Mouse (Mus musculus): ENCODE data around the gene Rfk. TPM values are rescaled to one million over a fixed set of nuclear protein-coding genes. Genes with fewer than 3 reads are reported as not detected.

The Rfk gene
- total and polyA plus RNA-seq, 3 experiments, result 14.7 to 51.8 (median 34.2) TPM

GRCm38 (mm10) chr19:17372701-17373100 lies 21.1 kb upstream of the Rfk start, which contains the start of gene Gcnt1:
Gcnt1 (minus strand) TSS chr19:17372844.
- dilution Hi-C loops (cut with MboI; ENCODE audit: extremely low pct_ligation_motif_present, extremely low pct_unique_long_range_greater_than_20kb, low sequenced_read_pairs) (no loop called here), in situ Hi-C loops (cut with MboI; ENCODE audit: low pct_ligation_motif_present, low pct_unique_long_range_greater_than_20kb, low sequenced_read_pairs) (no loop called here)
- Histone ChIP-seq H3K27ac (ENCODE audit: insufficient read depth, low read depth) (no peak within 1 kb of the TSS), H3K9me3 (replicated peaks; ENCODE audit: low read length) (no peaks in the 10 kb centered on the region), H3K79me2 (replicated peaks; ENCODE audit: control insufficient read depth, extremely low read depth, insufficient read depth, poor library complexity, severe bottlenecking) (no peaks in the 10 kb centered on the region), H3K9ac (ENCODE audit: insufficient read depth, low read depth) (no peak within 1 kb of the TSS), H3K4me3 (replicated peaks in 1 of 3; ENCODE audit: low read depth in 2 of 3, low read length in 2 of 3, poor library complexity in 1 of 3) (no peak within 1 kb of the TSS), H3K4me2 (ENCODE audit: insufficient read depth, low read depth, poor library complexity, severe bottlenecking) (no peak within 1 kb of the TSS), H3K4me1 (ENCODE audit: control insufficient read depth in 1 of 2, insufficient read depth in 2 of 2) (no peaks in the 10 kb centered on the region), H3K36me3 (replicated peaks in 1 of 2; ENCODE audit: control insufficient read depth in 1 of 2, insufficient read depth in 1 of 2, low read length in 1 of 2) (no peaks in the 10 kb centered on the region), H3K27me3 (replicated peaks) (no peaks in the 10 kb centered on the region)
- DNase-seq (ENCODE audit: extremely low read depth), result no peak
- no peak for TF ChIP-seq SMC3 (IDR thresholded peaks at IDR 0.05; ENCODE audit: low read depth, low read length)
- no peak for TF ChIP-seq CTCF (conservative IDR thresholded peaks at IDR 0.05 in 1 of 2, IDR thresholded peaks at IDR 0.05 in 1 of 2; ENCODE audit: low read depth in 2 of 2, low read length in 2 of 2)
- no peak for TF ChIP-seq NRF1 (IDR thresholded peaks at IDR 0.05; ENCODE audit: low read depth, low read length)
- TF ChIP-seq ZNF384 (IDR thresholded peaks at IDR 0.05; ENCODE audit: low read depth, low read length), result no peak
- no peak for TF ChIP-seq ELF1 (IDR thresholded peaks at IDR 0.05; ENCODE audit: low read depth, low read length)
- TF ChIP-seq TBP (conservative IDR thresholded peaks at IDR 0.05; ENCODE audit: low read depth, low read length), result no peak
- no peak for TF ChIP-seq ZMIZ1 (IDR thresholded peaks at IDR 0.05; ENCODE audit: low read depth, low read length)
- TF ChIP-seq MXI1 (IDR thresholded peaks at IDR 0.05; ENCODE audit: low read depth, low read length), result no peak
- no peak for TF ChIP-seq JUN (IDR thresholded peaks at IDR 0.05; ENCODE audit: insufficient read depth, low read depth, low read length)
- TF ChIP-seq POLR2A (IDR thresholded peaks at IDR 0.05; ENCODE audit: low read depth, low read length), result no peak
- no peak for TF ChIP-seq BHLHE40 (IDR thresholded peaks at IDR 0.05; ENCODE audit: low read depth, low read length)
- TF ChIP-seq MAX (IDR thresholded peaks at IDR 0.05; ENCODE audit: low read length), result no peak
- TF ChIP-seq EP300 (IDR thresholded peaks at IDR 0.05; ENCODE audit: low read length), result no peak
- TF ChIP-seq PAX5 (IDR thresholded peaks at IDR 0.05; ENCODE audit: low read length), result no peak
- no peak for TF ChIP-seq UBTF (IDR thresholded peaks at IDR 0.05; ENCODE audit: low read depth, low read length)
- no peak for TF ChIP-seq POLR2AphosphoS2 (IDR thresholded peaks at IDR 0.05; ENCODE audit: low read depth, low read length)

GRCm38 (mm10) chr19:17378845-17379244 lies 15.0 kb upstream of the Rfk start:
- H3K36me3 ChIP-seq (replicated peaks in 1 of 2; ENCODE audit: control insufficient read depth in 1 of 2, insufficient read depth in 1 of 2, low read length in 1 of 2), result no peaks in the 10 kb centered on the region
- no peaks in the 10 kb centered on the region for H3K79me2 ChIP-seq (replicated peaks; ENCODE audit: control insufficient read depth, extremely low read depth, insufficient read depth, poor library complexity, severe bottlenecking)
- no peak overlapping the region for H3K9ac ChIP-seq (ENCODE audit: insufficient read depth, low read depth)
- no peak overlapping the region for H3K4me3 ChIP-seq (replicated peaks in 1 of 3; ENCODE audit: low read depth in 2 of 3, low read length in 2 of 3, poor library complexity in 1 of 3)
- H3K9me3 ChIP-seq (replicated peaks; ENCODE audit: low read length), result no peaks in the 10 kb centered on the region
- dilution Hi-C loops (cut with MboI; ENCODE audit: extremely low pct_ligation_motif_present, extremely low pct_unique_long_range_greater_than_20kb, low sequenced_read_pairs), result no loop called here
- H3K4me1 ChIP-seq (ENCODE audit: control insufficient read depth in 1 of 2, insufficient read depth in 2 of 2), result 0 out of 4 replicates have a peak, but pooled peaks cover 0 to 4% of the 10 kb centered on the region in 2 experiments
- in situ Hi-C loops (cut with MboI; ENCODE audit: low pct_ligation_motif_present, low pct_unique_long_range_greater_than_20kb, low sequenced_read_pairs), result loop anchor here (5.0 kb wide), 1 partner anchor 257 kb away; no protein-coding TSS in a partner anchor
- no peak for DNase-seq (ENCODE audit: extremely low read depth)
- no peaks in the 10 kb centered on the region for H3K27me3 ChIP-seq (replicated peaks)
- no peak for TF ChIP-seq MAZ (IDR thresholded peaks at IDR 0.05; ENCODE audit: low read depth, low read length)
- no peak for TF ChIP-seq MAFK (IDR thresholded peaks at IDR 0.05; ENCODE audit: insufficient replicate concordance, low read length)
- TF ChIP-seq MYC (IDR thresholded peaks at IDR 0.05; ENCODE audit: low read depth, low read length), result no peak
- no peak for TF ChIP-seq MEF2A (IDR thresholded peaks at IDR 0.05; ENCODE audit: borderline replicate concordance, low read depth, low read length)
- H3K4me2 ChIP-seq (ENCODE audit: insufficient read depth, low read depth, poor library complexity, severe bottlenecking), result no peak overlapping the region
- H3K27ac ChIP-seq (ENCODE audit: insufficient read depth, low read depth), result no peak overlapping the region

Data from CH12.LX (cell line).